Mouse (Mus musculus): Measurements from ENCODE around the gene Tmem182. TPM values are rescaled to one million over a fixed set of nuclear protein-coding genes. Genes with fewer than 3 reads are reported as not detected.

Gene Tmem182
- polyA plus RNA-seq, 1 experiment from 2014 or later, result 48.5 TPM

Other genes starting within 250 kb of the Tmem182 start
- not detected in 2 replicates for gene Slc9a4, start 225.5 kb upstream of the Tmem182 start, polyA plus RNA-seq (2014; fragmentation: Nextera tagmentation; extraction: Ambion mirVana)
- 0.27 and 0.41 TPM in 2 replicates for gene Slc9a2, start 125.0 kb upstream of the Tmem182 start, polyA plus RNA-seq (2014; fragmentation: Nextera tagmentation; extraction: Ambion mirVana)
- gene Mfsd9, start 14.9 kb upstream of the Tmem182 start, polyA plus RNA-seq (2014; fragmentation: Nextera tagmentation; extraction: Ambion mirVana), result 1.5 and 1.8 TPM in 2 replicates